Mouse (Mus musculus) midbrain, embryonic 11.5 days (tissue): ENCODE data around the gene Rem1. TPM values are rescaled to one million over a fixed set of nuclear protein-coding genes. Genes with fewer than 3 reads are reported as not detected.

Experiments
- ATAC-seq: fragments of 200-750 bp; cut with Nextera tagmentation; 2 replicates; pipeline ENCODE4 v1.8.0; 2017; ENCODE audit warnings: moderate TSS enrichment, moderate library complexity; ENCODE audit not compliant: low FRiP score
- DNase-seq: peaks from one replicate; pipeline ENCODE4 v3.0.0; 2015; ENCODE audit warnings: low spot score; ENCODE audit errors: missing footprints
- H3K27ac ChIP-seq: fragments of 300-500 bp; sonication (generic); 2 replicates; pipeline ENCODE4 v1.5.1; 2014; ENCODE audit warnings: low read depth, low read length
- H3K27me3 ChIP-seq: fragments of 300-500 bp; sonication (generic); 2 replicates; pipeline ENCODE4 v1.6.1; 2014; ENCODE audit warnings: mild to moderate bottlenecking, low read length, moderate library complexity, mixed read lengths; ENCODE audit not compliant: control insufficient read depth, insufficient read depth
- H3K36me3 ChIP-seq: fragments of 300-500 bp; sonication (generic); 2 replicates; pipeline ENCODE4 v1.6.1; 2014; ENCODE audit warnings: mild to moderate bottlenecking, low read length, moderate library complexity, mixed read lengths; ENCODE audit not compliant: control insufficient read depth, insufficient read depth
- H3K4me1 ChIP-seq: fragments of 300-500 bp; sonication (generic); 2 replicates; pipeline ENCODE4 v1.6.1; 2014; ENCODE audit warnings: low read length; ENCODE audit not compliant: control insufficient read depth, insufficient read depth
- H3K4me2 ChIP-seq: fragments of 300-500 bp; sonication (generic); 2 replicates; pipeline ENCODE4 v1.6.1; 2014; ENCODE audit warnings: mild to moderate bottlenecking, moderate library complexity
- H3K4me3 ChIP-seq: fragments of 300-500 bp; sonication (generic); 2 replicates; pipeline ENCODE4 v1.5.1; 2014; ENCODE audit warnings: low read depth, low read length
- H3K9ac ChIP-seq: fragments of 300-500 bp; sonication (generic); 2 replicates; pipeline ENCODE4 v1.6.1; 2014; ENCODE audit warnings: low read length
- H3K9me3 ChIP-seq: fragments of 300-500 bp; sonication (generic); 2 replicates; pipeline ENCODE4 v1.6.1; 2016; ENCODE audit warnings: low read length; ENCODE audit not compliant: control insufficient read depth
- WGBS: fragments of 180-500 bp; shearing (Covaris S2); extraction: QIAGEN DNeasy Blood & Tissue Kit; methylation state at CpG from one replicate; pipeline ENCODE4 v1.1.7; 2014; 5-methylcytosine and 5-hydroxymethylcytosine counted together
- polyA plus RNA-seq: library from polyadenylated mRNA; unstranded; fragments of >200 nt; fragmentation: Nextera tagmentation; extraction: Ambion mirVana; gene quantifications from 2 replicates; pipeline ENCODE4 v1.2.1, GENCODE M21; 2014

Rem1 gene
- polyA plus RNA-seq, 1 experiment from 2014 or later = 0.18 TPM

DNA sequence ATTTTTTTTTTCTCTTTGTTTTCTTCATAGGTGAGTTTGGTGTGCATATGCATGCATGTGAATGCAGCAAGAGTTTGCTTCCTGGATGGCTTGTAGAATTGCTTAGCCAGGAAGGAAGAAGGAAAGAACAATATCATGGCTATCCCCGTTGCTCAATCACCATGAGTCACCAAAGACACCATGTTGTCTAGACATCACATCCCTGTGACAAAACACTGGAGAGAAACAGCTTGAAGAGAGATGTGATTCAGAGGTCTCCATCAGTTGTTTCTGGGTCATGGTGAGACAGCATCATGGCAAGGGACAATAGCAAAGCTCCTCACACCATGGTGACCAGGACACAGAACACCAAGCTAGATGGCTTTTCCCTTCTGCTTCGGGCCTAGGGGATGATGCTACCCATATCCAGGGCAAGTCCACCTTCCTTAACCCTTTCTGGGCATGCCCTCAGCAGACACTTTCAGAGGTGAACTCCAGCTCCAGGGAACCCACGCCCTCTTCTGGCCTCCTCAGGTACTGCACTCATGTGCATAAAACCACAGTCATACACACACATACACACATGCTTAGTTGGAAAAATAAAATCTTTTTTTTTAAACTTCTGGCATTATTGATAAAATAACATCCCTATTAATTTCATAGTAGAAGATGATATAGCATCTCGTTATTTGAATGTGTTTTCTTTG, 25.3 kb upstream of the Rem1 start:
- Histone ChIP-seq H3K9ac (no peak overlapping the region), H3K4me3 (no peak overlapping the region), H3K4me2 (no peak overlapping the region), H3K4me1 (no peaks in the 10 kb centered on the region), H3K9me3 (no peaks in the 10 kb centered on the region), H3K27ac (no peak overlapping the region), H3K27me3 (no peaks in the 10 kb centered on the region), H3K36me3 (no peaks in the 10 kb centered on the region)
- no peak for ATAC-seq
- 79% methylated on average over 4 of the region's 4 CpGs for WGBS
- peak; percentile 21 for DNase-seq

DNA sequence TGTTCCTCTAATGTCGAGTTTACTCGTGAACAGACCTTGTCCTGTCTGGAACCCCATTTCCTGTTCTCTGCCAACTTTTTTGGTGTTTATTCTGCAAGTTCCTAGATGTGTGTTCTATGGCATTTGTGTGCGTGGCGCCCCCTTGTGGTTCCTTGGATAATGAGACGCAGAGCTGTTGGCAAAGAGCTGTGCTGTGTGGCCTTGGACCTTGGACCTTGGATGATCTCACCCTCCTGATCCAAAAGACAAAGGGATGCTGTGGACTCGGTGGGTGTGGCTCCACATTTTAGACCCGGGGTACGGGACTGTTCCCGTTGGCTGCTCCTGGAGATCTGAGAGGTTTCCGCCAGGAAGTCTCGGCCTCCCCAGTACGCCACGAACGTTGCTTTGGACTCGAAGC, 22.7 kb upstream of the Rem1 start, which contains the start of gene Defb36:
Defb36 (plus strand) TSS at position 271 of the 400 bp plus-strand sequence.
- WGBS = 84% methylated on average over 15 of the region's 15 CpGs
- ATAC-seq (no peak), DNase-seq (peak; percentile 76)
- Histone ChIP-seq H3K4me1 (no peaks in the 10 kb centered on the region), H3K4me2 (no peak within 1 kb of the TSS), H3K27me3 (no peaks in the 10 kb centered on the region), H3K36me3 (no peaks in the 10 kb centered on the region), H3K9me3 (no peaks in the 10 kb centered on the region), H3K9ac (no peak within 1 kb of the TSS), H3K27ac (no peak within 1 kb of the TSS), H3K4me3 (no peak within 1 kb of the TSS)

- Histone ChIP-seq H3K27ac (no peak overlapping the region), H3K9ac (no peak overlapping the region), H3K4me1 (no peaks in the 10 kb centered on the region), H3K4me2 (no peak overlapping the region), H3K36me3 (no peaks in the 10 kb centered on the region), H3K27me3 (no peaks in the 10 kb centered on the region), H3K4me3 (no peak overlapping the region), H3K9me3 (no peaks in the 10 kb centered on the region)
- ATAC-seq = no peak
- 84% methylated on average over 6 of the region's 6 CpGs for WGBS
- no peak for DNase-seq
Measured at GRCm38 (mm10) chr2:152607746-152608145, 19.0 kb upstream of the Rem1 start.

DNA sequence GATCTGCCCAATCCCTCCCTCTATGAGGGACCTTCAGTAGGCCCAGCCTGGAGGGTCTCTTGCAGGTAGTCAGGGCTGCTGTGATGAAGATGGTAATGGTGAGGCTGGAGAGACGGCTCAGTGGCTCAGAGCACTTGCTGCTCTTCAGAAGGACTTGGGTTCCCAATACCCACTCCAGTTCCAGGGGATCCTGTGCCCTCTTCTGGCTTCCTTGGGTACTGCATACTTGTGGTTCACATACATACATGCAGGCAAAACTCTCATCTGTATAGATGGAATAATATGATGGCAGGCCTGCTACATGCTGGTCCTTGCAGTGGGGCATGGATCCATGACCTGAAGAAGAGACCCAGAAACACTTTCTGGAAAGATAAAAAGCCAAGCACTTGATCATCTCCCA, 18.0 kb upstream of the Rem1 start:
- Histone ChIP-seq H3K27me3 (no peaks in the 10 kb centered on the region), H3K27ac (no peak overlapping the region), H3K4me2 (no peak overlapping the region), H3K9me3 (no peaks in the 10 kb centered on the region), H3K36me3 (no peaks in the 10 kb centered on the region), H3K4me1 (no peaks in the 10 kb centered on the region), H3K4me3 (no peak overlapping the region), H3K9ac (no peak overlapping the region)
- no peak for ATAC-seq
- WGBS = 89% methylated on average over 1 of the region's 1 CpGs
- peak; percentile 72 for DNase-seq

- no peak overlapping the region for H3K4me3 ChIP-seq
- 33% methylated on average over 7 of the region's 8 CpGs for WGBS
- no peak overlapping the region for H3K4me2 ChIP-seq
- H3K4me1 ChIP-seq = no peaks in the 10 kb centered on the region
- H3K9ac ChIP-seq = no peak overlapping the region
- DNase-seq (no peak), ATAC-seq (no peak)
- no peaks in the 10 kb centered on the region for H3K9me3 ChIP-seq
- H3K27ac ChIP-seq = no peak overlapping the region
- no peaks in the 10 kb centered on the region for H3K27me3 ChIP-seq
- no peaks in the 10 kb centered on the region for H3K36me3 ChIP-seq
Measured at GRCm38 (mm10) chr2:152612193-152612592, 14.6 kb upstream of the Rem1 start.

DNA sequence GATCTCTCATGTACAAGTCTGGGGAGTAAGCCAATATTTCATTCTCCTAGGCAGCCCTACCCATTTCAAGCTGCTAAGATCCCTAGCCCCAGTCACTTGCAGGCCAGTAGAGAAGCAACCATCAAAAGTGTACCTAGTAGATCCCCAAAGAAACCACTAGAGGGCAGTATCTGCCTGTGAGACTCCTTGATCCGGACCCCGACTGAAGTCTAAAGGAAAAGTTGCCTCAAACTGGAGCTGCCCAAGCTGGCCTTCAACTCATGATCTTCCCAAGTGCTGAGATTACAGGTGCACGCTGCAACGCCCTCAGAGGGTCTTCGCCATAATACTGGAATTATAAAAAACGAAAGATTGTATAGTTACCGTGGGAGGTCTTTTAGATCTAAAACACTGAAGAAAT, 11.2 kb upstream of the Rem1 start:
- DNase-seq = peak; percentile 97
- no peaks in the 10 kb centered on the region for H3K27me3 ChIP-seq
- WGBS = 12% methylated on average over 7 of the region's 7 CpGs
- ATAC-seq = peak; percentile 64; the same call in 1 of the 2 replicates
- no peaks in the 10 kb centered on the region for H3K9me3 ChIP-seq
- H3K27ac ChIP-seq = no peak overlapping the region
- H3K4me3 ChIP-seq = no peak overlapping the region
- no peaks in the 10 kb centered on the region for H3K36me3 ChIP-seq
- H3K4me1 ChIP-seq = no peaks in the 10 kb centered on the region
- no peak overlapping the region for H3K9ac ChIP-seq
- no peak overlapping the region for H3K4me2 ChIP-seq

- ATAC-seq = no peak
- 85% methylated on average over 6 of the region's 6 CpGs for WGBS
- Histone ChIP-seq H3K27me3 (no peaks in the 10 kb centered on the region), H3K4me1 (no peaks in the 10 kb centered on the region), H3K4me3 (no peak overlapping the region), H3K27ac (no peak overlapping the region), H3K36me3 (no peaks in the 10 kb centered on the region), H3K9ac (no peak overlapping the region), H3K9me3 (no peaks in the 10 kb centered on the region), H3K4me2 (no peak overlapping the region)
- no peak for DNase-seq
Measured at GRCm38 (mm10) chr2:152616470-152616869, 10.3 kb upstream of the Rem1 start.

DNA sequence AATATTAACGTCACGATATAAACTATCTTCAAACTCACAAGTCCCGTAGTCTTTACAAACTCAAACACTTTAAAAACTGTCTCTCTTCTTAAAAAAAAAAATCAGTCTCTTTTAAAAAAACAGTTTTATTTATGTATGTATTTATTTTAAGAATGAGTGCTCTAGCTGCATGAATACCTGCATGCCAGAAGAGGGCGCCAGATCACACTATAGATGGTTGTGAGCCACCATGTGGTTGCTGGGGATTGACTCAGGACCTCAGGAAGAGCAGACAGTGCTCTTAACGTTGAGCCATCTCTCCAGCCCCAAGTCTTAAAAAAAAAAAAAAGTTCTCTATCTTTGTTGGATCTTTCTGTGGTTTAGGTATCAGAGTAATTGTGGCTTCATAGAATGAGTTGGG, 9.4 kb upstream of the Rem1 start:
- Histone ChIP-seq H3K4me2 (no peak overlapping the region), H3K27ac (no peak overlapping the region), H3K36me3 (no peaks in the 10 kb centered on the region), H3K9ac (no peak overlapping the region), H3K9me3 (no peaks in the 10 kb centered on the region), H3K4me1 (no peaks in the 10 kb centered on the region), H3K27me3 (no peaks in the 10 kb centered on the region), H3K4me3 (no peak overlapping the region)
- ATAC-seq (no peak), DNase-seq (no peak)
- 54% methylated on average over 5 of the region's 5 CpGs for WGBS

DNA sequence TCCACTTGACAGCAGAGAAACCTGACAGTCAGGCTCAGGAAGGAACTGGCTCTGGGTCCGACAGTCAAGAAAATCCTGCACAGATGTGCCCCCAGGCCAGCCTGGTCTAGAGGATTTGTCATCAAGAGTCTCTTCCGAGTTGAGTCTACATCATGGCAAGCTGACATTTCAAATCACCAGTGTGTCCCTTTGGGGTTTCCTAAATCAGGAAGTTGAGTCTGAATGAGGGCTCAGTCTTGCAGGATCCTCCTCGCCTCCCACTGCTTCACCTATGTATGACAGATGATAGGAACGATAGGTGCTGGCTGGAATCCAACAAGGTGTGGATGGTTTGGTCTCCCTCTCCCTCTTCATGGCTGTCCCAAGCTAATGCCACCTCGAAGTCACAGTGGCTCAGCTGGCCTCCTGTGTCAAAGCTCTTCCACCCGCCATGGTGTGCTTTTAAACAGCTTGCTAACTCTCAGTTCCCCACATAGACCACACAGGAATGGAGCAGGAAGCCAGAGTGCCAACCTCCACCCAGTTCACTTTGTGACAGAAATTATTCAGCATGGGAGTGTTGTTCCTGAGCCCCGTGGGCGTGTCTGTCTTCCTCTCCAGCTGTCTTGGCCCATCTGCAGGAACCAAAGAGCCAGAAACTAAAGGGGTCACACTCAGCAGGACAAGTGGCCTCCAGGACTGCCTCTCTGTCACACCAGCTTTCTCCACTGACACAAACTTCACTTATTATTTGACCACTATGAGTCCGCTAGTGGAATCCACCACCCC, 6.2 kb upstream of the Rem1 start:
- Histone ChIP-seq H3K9ac (no peak overlapping the region), H3K4me3 (no peak overlapping the region), H3K4me2 (no peak overlapping the region), H3K9me3 (no peaks in the 10 kb centered on the region), H3K27me3 (peaks cover under 1% of the 10 kb centered on the region; the same call in 1 of the 2 replicates), H3K4me1 (peaks cover 2% of the 10 kb centered on the region; the same call in 1 of the 2 replicates), H3K36me3 (no peaks in the 10 kb centered on the region), H3K27ac (no peak overlapping the region)
- 68% methylated on average over 9 of the region's 9 CpGs for WGBS
- no peak for ATAC-seq
- DNase-seq = no peak
